Mouse (Mus musculus): ENCODE data around the gene Fam57b.

Gene Fam57b

DNA sequence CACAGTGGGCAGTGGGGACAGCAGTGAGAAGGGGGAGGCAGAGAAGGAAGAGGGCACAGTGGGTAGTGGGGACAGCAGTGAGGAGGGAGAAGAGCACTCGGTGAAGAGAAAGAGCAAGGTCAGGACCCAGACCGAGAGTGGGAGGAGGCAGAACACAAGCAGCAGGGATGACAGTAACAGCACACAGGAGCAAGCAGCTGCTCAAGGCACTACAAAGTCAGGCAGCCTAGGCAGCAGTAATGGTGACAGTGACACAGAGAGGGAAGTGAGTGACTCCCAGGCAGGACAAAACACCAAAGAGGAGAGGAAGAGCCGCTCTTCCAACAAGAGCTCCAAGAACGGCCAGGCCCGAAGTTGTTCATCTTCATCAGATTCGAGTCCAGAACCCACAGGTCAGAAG is 66.3 kb downstream of the Fam57b start:
- DNase-seq (ENCODE audit: extremely low spot score, low spot score) = no peak

GRCm38 (mm10) chr7:126867534-126867933 is 70.1 kb downstream of the Fam57b start:
- no peak for DNase-seq (ENCODE audit: extremely low spot score, low spot score)

- DNase-seq (ENCODE audit: extremely low spot score, low spot score) = no peak
These were observed 70.5 kb downstream of the Fam57b start for GRCm38 (mm10) chr7:126868003-126868402.

GRCm38 (mm10) chr7:126869780-126870519 is 72.5 kb downstream of the Fam57b start:
- DNase-seq (ENCODE audit: extremely low spot score, low spot score) = no peak

DNA sequence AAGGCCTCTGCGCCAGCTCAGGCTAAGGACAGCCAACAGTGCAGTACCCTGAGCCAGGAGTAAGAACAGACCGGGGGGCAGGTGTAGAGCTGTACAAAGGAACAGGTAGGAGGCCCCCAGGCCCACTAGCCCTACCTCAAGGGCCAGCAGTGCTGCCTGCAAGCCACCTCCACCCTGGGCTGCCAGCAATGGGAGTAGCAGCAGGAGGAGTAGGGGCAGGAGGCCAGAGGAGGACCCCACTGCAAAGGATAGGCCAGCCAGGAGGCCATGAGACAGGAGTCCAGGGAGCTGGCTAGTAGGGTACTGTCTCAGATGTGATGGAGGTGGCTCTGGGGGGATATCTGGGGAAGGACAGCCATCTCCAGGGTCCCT is 73.0 kb downstream of the Fam57b start:
- no peak for DNase-seq (ENCODE audit: extremely low spot score, low spot score)

- DNase-seq (ENCODE audit: extremely low spot score, low spot score) = no peak
These were observed 79.8 kb downstream of the Fam57b start for GRCm38 (mm10) chr7:126877239-126877638.

All from neural tube, embryonic 10.5 days (tissue).